ENCODE assay signal across 10 mouse cellular contexts in the genomic region with DNA sequence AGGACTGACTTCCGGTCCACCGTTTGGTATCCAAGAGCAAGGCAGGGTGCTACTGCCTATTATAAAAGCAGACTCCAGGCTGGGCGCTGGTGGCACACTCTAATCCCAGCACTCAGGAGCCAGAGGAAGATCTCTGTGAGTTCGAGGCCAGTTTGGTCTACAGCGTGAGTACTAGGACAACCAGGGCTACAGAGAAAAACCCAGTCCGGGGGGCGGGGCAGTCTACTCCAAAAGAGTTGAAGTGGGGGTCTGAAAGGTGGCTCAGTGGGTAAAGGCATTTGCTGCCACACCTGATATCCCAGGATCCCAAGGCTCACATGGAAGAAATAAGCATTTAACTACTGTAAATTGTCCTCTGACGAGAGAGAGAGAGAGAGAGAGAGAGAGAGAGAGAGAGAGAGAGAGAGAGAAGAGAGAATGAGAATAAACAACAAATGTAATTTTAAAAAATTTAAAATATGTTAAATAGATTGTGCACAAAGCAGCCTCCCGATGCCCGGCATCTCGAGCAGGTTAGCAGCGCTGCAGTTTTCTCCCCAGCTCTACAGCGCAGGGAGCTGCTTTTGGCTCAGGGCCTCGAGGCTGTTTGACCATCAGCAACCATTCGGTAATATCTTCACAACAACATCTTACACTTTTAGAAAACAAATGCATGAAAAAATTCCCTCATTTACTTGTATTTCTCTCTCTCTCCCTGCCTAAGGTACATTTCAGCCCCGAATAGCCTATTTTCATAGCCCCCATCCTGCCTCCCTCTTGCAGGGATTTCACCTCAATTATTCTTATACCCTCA. TPM values are rescaled to one million over a fixed set of nuclear protein-coding genes. Genes with fewer than 3 reads are reported as not detected.
DNase-seq lines count a peak whose midpoint lies in the region; ATAC-seq and TF ChIP-seq lines count a peak whose summit lies in the region.
"Had no signal": no experiment of that assay in that cellular context is flagged by ENCODE, and none has a peak within 500 bp of the region (broad histone marks: within the 10 kb centered on the region; RNA-seq: fewer than 3 reads in every experiment).

No protein-coding gene starts in this region.

- H3K4me1 ChIP-seq in ES-Bruce4 (ENCODE audit: control insufficient read depth, insufficient read depth, low read length), result no peaks in the 10 kb centered on the region
- peaks cover 14% of the 10 kb centered on the region for H3K4me1 ChIP-seq in forebrain, embryonic 15.5 days
- H3K4me1 ChIP-seq in liver, embryonic 15.5 days (replicated peaks), result peaks cover 12% of the 10 kb centered on the region

- H3K4me3 ChIP-seq in ES-Bruce4 (ENCODE audit: low read depth, low read length), result peak overlapping the region; percentile 69
- peak overlapping the region; percentile 43 for H3K4me3 ChIP-seq in forebrain, embryonic 15.5 days
- peak overlapping the region; percentile 44; the same call in 1 of the 2 replicates for H3K4me3 ChIP-seq in liver, embryonic 15.5 days (replicated peaks)
- no peak overlapping the region for H3K4me3 ChIP-seq in left cerebral cortex, adult 2 months

- peak; percentile 53 for DNase-seq in cerebellum, adult 9-10 months
- no peak for DNase-seq in cerebellum, adult 11 months
- no peak for DNase-seq in left cerebral cortex, adult 2 months (ENCODE audit: extremely low spot score in 1 of 2, low spot score in 2 of 2)
- DNase-seq in gastrocnemius, postnatal 36 days, result no peak
- DNase-seq in gastrocnemius, postnatal 4 days (ENCODE audit: low spot score in 2 of 2), result no peak

- no peak for TF ChIP-seq CTCF in ES-Bruce4 (IDR thresholded peaks at IDR 0.05; ENCODE audit: low read depth, low read length)
- TF ChIP-seq CTCF in left cerebral cortex, adult 2 months (IDR thresholded peaks at IDR 0.05), result no peak

- H3K9ac ChIP-seq in ES-Bruce4 (ENCODE audit: low read depth, poor library complexity, severe bottlenecking), result peak overlapping the region; percentile 20; the same call in 1 of the 2 replicates
- peak overlapping the region; percentile 23; the same call in 1 of the 2 replicates for H3K9ac ChIP-seq in forebrain, embryonic 15.5 days (replicated peaks)
- H3K9ac ChIP-seq in liver, embryonic 15.5 days, result no peak overlapping the region

- no peaks in the 10 kb centered on the region for H3K9me3 ChIP-seq in ES-Bruce4 (replicated peaks; ENCODE audit: control insufficient read depth, insufficient read depth, low read length, poor library complexity, severe bottlenecking)
- H3K9me3 ChIP-seq in forebrain, embryonic 15.5 days, result no peaks in the 10 kb centered on the region
- no peaks in the 10 kb centered on the region for H3K9me3 ChIP-seq in liver, embryonic 15.5 days (replicated peaks)

- TF ChIP-seq POLR2A in ES-Bruce4 (IDR thresholded peaks at IDR 0.05; ENCODE audit: insufficient read depth, low read length), result no peak

- peaks cover 13% of the 10 kb centered on the region for H3K27me3 ChIP-seq in ES-Bruce4 (ENCODE audit: control insufficient read depth, insufficient read depth, low read length, poor library complexity, severe bottlenecking)
- H3K27me3 ChIP-seq in forebrain, embryonic 15.5 days, result peaks cover 57% of the 10 kb centered on the region
- H3K27me3 ChIP-seq in liver, embryonic 15.5 days, result peaks cover 93% of the 10 kb centered on the region

- no peak for TF ChIP-seq EP300 in ES-Bruce4 (IDR thresholded peaks at IDR 0.05; ENCODE audit: insufficient read depth, low read depth, low read length)

- H3K27ac ChIP-seq in ES-Bruce4 (ENCODE audit: insufficient read depth, low read length), result no peak overlapping the region
- H3K27ac ChIP-seq in forebrain, embryonic 15.5 days (replicated peaks), result no peak overlapping the region
- no peak overlapping the region for H3K27ac ChIP-seq in liver, embryonic 15.5 days (replicated peaks)
- H3K27ac ChIP-seq in left cerebral cortex, adult 2 months, result no peak overlapping the region

- intact Hi-C loops in left cerebral cortex, adult 2 months (cut with DNase I), result no loop called here
- intact Hi-C loops in gastrocnemius, postnatal 36 days (cut with DNase I), result no loop called here

- H3K36me3 ChIP-seq in ES-Bruce4 (ENCODE audit: control insufficient read depth, insufficient read depth, low read length, poor library complexity, severe bottlenecking), result no peaks in the 10 kb centered on the region
- no peaks in the 10 kb centered on the region for H3K36me3 ChIP-seq in forebrain, embryonic 15.5 days
- no peaks in the 10 kb centered on the region for H3K36me3 ChIP-seq in liver, embryonic 15.5 days (replicated peaks)

- 15% methylated on average over 16 of the region's 16 CpGs for WGBS in forebrain, embryonic 15.5 days
- 10% methylated on average over 16 of the region's 16 CpGs for WGBS in liver, embryonic 15.5 days (ENCODE audit: insufficient replicate concordance)

- no peak for ATAC-seq in forebrain, embryonic 15.5 days (replicated peaks)
- ATAC-seq in liver, embryonic 15.5 days (ENCODE audit: insufficient read depth), result no peak
- ATAC-seq: activated CD4-positive, CD25-positive, alpha-beta regulatory T cell, adult 4 months had no signal

- peak overlapping the region; percentile 75 for H3K4me2 ChIP-seq in forebrain, embryonic 15.5 days (replicated peaks)
- peak overlapping the region; percentile 64 for H3K4me2 ChIP-seq in liver, embryonic 15.5 days

RNA-seq across cellular contexts. Expression of a gene that starts 0.9 kb away (rescaled TPM):
- polyA plus RNA-seq in ES-Bruce4 (2011; ENCODE audit: insufficient read depth, insufficient read length, low read depth, missing spikeins), result 0.12 TPM in 1 of 2 replicates, not detected in the other
- polyA plus RNA-seq in forebrain, embryonic 15.5 days (2015; fragmentation: Nextera tagmentation; extraction: Ambion mirVana), result 1.2 and 1.8 TPM in 2 replicates
- polyA plus RNA-seq in liver, embryonic 15.5 days (2015; fragmentation: Nextera tagmentation; extraction: Ambion mirVana), result 0.03 and 0.06 TPM in 2 replicates
- total RNA-seq in left cerebral cortex, adult 2 months (2021), result 10 to 100 TPM; 57.7 to 62.5 TPM
- total RNA-seq in gastrocnemius, postnatal 36 days (2021), result not detected
- under 1 TPM in 1 of 2 experiments, not detected in 1; 0.08 TPM for total RNA-seq in gastrocnemius, postnatal 4 days (2021)
- total RNA-seq: liver, adult 2 months had no signal
- polyA plus RNA-seq: liver, adult 2 months had no signal

Comparison
In these comparisons a context has a peak if more than half of its experiments do, and no peak if none do; other contexts are left out.
1. RNA of a gene that starts 0.9 kb away (total RNA-seq): 57.7 to 62.5 TPM in left cerebral cortex, adult 2 months; 0.08 TPM in gastrocnemius, postnatal 4 days and not detected in gastrocnemius, postnatal 36 days; every median in the first group is over 10 times any median in the second.